Mouse (Mus musculus) embryonic facial prominence, embryonic 11.5 days (tissue): ENCODE measurements around the gene Naa20. TPM values are rescaled to one million over a fixed set of nuclear protein-coding genes. Genes with fewer than 3 reads are reported as not detected.

Experiments used
- ATAC-seq: fragments of 200-750 bp; cut with Nextera tagmentation; replicated peaks from 2 replicates; pipeline ENCODE4 v1.8.0; 2017; ENCODE audit warnings: low read depth; ENCODE audit not compliant: insufficient number of reproducible peaks, low FRiP score, low TSS enrichment
- DNase-seq: peaks from one replicate; pipeline ENCODE4 v3.0.0-alpha.2; 2015; ENCODE audit warnings: low spot score
- H3K27ac ChIP-seq: fragments of 300-500 bp; sonication (generic); replicated peaks from 2 replicates; pipeline ENCODE4 v1.5.1; 2014; ENCODE audit warnings: mild to moderate bottlenecking, low read depth, low read length, control low read depth
- H3K27me3 ChIP-seq: fragments of 300-500 bp; sonication (generic); 2 replicates; pipeline ENCODE4 v1.6.1; 2014; ENCODE audit warnings: mild to moderate bottlenecking, low read length, moderate library complexity, mixed read lengths; ENCODE audit not compliant: control insufficient read depth, insufficient read depth
- H3K36me3 ChIP-seq: fragments of 300-500 bp; sonication (generic); replicated peaks from 2 replicates; pipeline ENCODE4 v1.6.1; 2014; ENCODE audit warnings: low read depth, mild to moderate bottlenecking, low read length, moderate library complexity, mixed read lengths; ENCODE audit not compliant: control insufficient read depth, insufficient read depth
- H3K4me1 ChIP-seq: fragments of 300-500 bp; sonication (generic); 2 replicates; pipeline ENCODE4 v1.6.1; 2014; ENCODE audit warnings: low read length, mixed read lengths; ENCODE audit not compliant: control insufficient read depth, insufficient read depth
- H3K4me2 ChIP-seq: fragments of 300-500 bp; sonication (generic); 2 replicates; pipeline ENCODE4 v1.6.1; 2014; ENCODE audit warnings: low read depth, mild to moderate bottlenecking, control low read depth, low read length, moderate library complexity
- H3K4me3 ChIP-seq: fragments of 300-500 bp; sonication (generic); 2 replicates; pipeline ENCODE4 v1.5.1; 2014; ENCODE audit warnings: low read depth, low read length, control low read depth
- H3K9ac ChIP-seq: fragments of 300-500 bp; sonication (generic); replicated peaks from 2 replicates; pipeline ENCODE4 v1.6.1; 2014; ENCODE audit warnings: mild to moderate bottlenecking, control low read depth, low read length
- H3K9me3 ChIP-seq: fragments of 300-500 bp; sonication (generic); replicated peaks from 2 replicates; pipeline ENCODE4 v1.6.1; 2016; ENCODE audit warnings: mild to moderate bottlenecking, low read length, inconsistent platforms, mixed read lengths; ENCODE audit not compliant: control insufficient read depth
- WGBS: fragments of 180-500 bp; shearing (Covaris S2); extraction: QIAGEN DNeasy Blood & Tissue Kit; methylation state at CpG from one replicate; pipeline ENCODE4 v1.1.7; 2014; 5-methylcytosine and 5-hydroxymethylcytosine counted together
- microRNA-seq: library from miRNA; unstranded; fragments of <30 nt; microRNA quantifications from one replicate; pipeline ENCODE4, GENCODE M21; 2016; ENCODE audit warnings: borderline number of aligned reads
- polyA plus RNA-seq: library from polyadenylated mRNA; unstranded; fragments of >200 nt; fragmentation: Nextera tagmentation; extraction: Ambion mirVana; gene quantifications from 2 replicates; pipeline ENCODE4 v1.2.1, GENCODE M21; 2014

Naa20 gene
- polyA plus RNA-seq, 1 experiment from 2014 or later, result 178 TPM

- DNase-seq (no peak), ATAC-seq (no peak; the same call in 1 of the 2 replicates)
- no peak overlapping the region for H3K27ac ChIP-seq
- no peak overlapping the region for H3K9ac ChIP-seq
- H3K36me3 ChIP-seq, result no peaks in the 10 kb centered on the region
- H3K27me3 ChIP-seq, result no peaks in the 10 kb centered on the region
- H3K4me1 ChIP-seq, result no peaks in the 10 kb centered on the region
- no peak overlapping the region for H3K4me3 ChIP-seq
- no peaks in the 10 kb centered on the region for H3K9me3 ChIP-seq
- WGBS, result 80% methylated on average over 7 of the region's 7 CpGs
- no peak overlapping the region for H3K4me2 ChIP-seq
Measured at GRCm38 (mm10) chr2:145958551-145958950, 56.7 kb downstream of the Naa20 start.

- WGBS, result 81% methylated on average over 5 of the region's 5 CpGs
Measured at GRCm38 (mm10) chr2:145961861-145962260, 60.0 kb downstream of the Naa20 start.

More at GRCm38 (mm10) chr2:145961861-145962260, 60.0 kb downstream of the Naa20 start:
- Histone ChIP-seq H3K9me3 (no peaks in the 10 kb centered on the region), H3K27me3 (no peaks in the 10 kb centered on the region), H3K9ac (no peak overlapping the region), H3K36me3 (no peaks in the 10 kb centered on the region), H3K4me1 (no peaks in the 10 kb centered on the region), H3K4me3 (no peak overlapping the region), H3K27ac (no peak overlapping the region), H3K4me2 (no peak overlapping the region)
- DNase-seq, result no peak
- ATAC-seq, result no peak

Small RNA genes lying within 50 kb of the gene (microRNA-seq; reads per million reads assigned to microRNA genes)
- gene Gm25026, result not detected

Other genes with a start within 250 kb of the Naa20 start
- 21.1 and 23.4 TPM in 2 replicates for gene Rin2, start 226.9 kb upstream of the Naa20 start, polyA plus RNA-seq
- gene Cfap61, start 32.7 kb downstream of the Naa20 start, polyA plus RNA-seq, result 0.38 and 1.3 TPM in 2 replicates
- gene Crnkl1, start 32.9 kb downstream of the Naa20 start, polyA plus RNA-seq, result 49.2 and 50.6 TPM in 2 replicates